ENCODE assay signal across 9 mouse cellular contexts in the genomic region with DNA sequence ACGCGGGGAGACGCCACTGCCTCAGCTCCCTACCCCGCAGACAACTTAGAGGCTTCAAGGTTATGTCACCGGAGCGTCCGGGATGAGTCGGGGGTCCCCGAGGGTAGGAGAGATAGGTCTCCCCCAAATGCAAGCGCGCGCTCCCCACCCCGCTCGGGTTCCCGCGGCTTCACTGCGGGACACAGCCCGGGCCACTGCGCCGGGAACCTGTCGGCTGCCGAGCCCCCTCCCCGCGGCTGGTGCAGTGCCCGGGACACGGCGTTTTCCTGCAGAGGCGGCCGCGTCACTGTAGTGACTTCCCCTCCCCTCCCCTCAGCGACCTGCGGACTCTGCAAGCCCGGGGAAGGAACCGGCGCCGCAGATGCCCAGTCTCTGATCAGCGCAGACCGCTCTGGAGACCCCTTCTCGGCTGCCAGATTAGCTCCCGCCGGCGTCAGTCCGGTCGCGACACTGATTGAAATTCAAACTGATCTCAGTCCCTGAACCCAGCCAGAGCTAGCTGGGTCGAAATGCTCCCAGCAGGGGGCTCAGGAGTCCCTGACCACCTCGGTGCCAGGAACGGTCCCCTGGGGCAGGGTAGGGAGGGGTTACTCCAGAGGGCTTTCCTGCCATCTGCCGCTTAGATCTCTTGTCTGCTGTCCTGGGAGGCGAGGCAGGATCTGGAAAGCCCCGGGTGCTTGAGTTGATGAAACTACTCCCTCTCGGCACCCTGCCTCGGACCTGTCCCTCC. TPM values are rescaled to one million over a fixed set of nuclear protein-coding genes. Genes with fewer than 3 reads are reported as not detected.
DNase-seq lines count a peak whose midpoint lies in the region; ATAC-seq and TF ChIP-seq lines count a peak whose summit lies in the region.
"Had no signal": no experiment of that assay in that cellular context is flagged by ENCODE, and none has a peak within 500 bp of the region (broad histone marks: within the 10 kb centered on the region; RNA-seq: fewer than 3 reads in every experiment).

No protein-coding gene starts in this region.

- DNase-seq in CD4-positive helper T cell, adult 2 months (ENCODE audit: low read depth, low spot score): peak; percentile 59
- DNase-seq in T-cell, adult 2 months (ENCODE audit: low spot score): peak; percentile 19
- peak; percentile 56 for DNase-seq in embryo, embryonic 11.5 days (ENCODE audit: low read depth, low spot score)
- DNase-seq in heart, adult 9 months (ENCODE audit: low spot score in 2 of 2): peak; percentile 73 to 77
- peak; percentile 41 for DNase-seq in kidney, adult 2 months
- peak; percentile 78 for DNase-seq in lung, embryonic 14.5 days
- DNase-seq in urinary bladder, postnatal 4 days (ENCODE audit: low spot score in 2 of 2): peak; percentile 38 to 67

- ATAC-seq in lung, embryonic 14.5 days (ENCODE audit: insufficient read depth): peak; percentile 45

- H3K4me3 ChIP-seq in kidney, adult 2 months (ENCODE audit: insufficient read depth, low read depth, low read length): peak overlapping the region; percentile 49
- peak overlapping the region; percentile 63 for H3K4me3 ChIP-seq in lung, embryonic 14.5 days (ENCODE audit: low read depth, low read length)
- H3K4me3 ChIP-seq in olfactory bulb, adult 2 months (ENCODE audit: insufficient read depth, low read depth, low read length): peak overlapping the region; percentile 79

- no peak overlapping the region for H3K27ac ChIP-seq in kidney, adult 2 months (ENCODE audit: insufficient read depth, low read depth, low read length)
- H3K27ac ChIP-seq in lung, embryonic 14.5 days (ENCODE audit: low read depth): no peak overlapping the region
- 0 out of 2 replicates have a peak overlapping the region, but pooled peaks have one; percentile 21 for H3K27ac ChIP-seq in olfactory bulb, adult 2 months (ENCODE audit: insufficient read depth, low read depth, low read length)

- no peaks in the 10 kb centered on the region for H3K9me3 ChIP-seq in lung, embryonic 14.5 days (ENCODE audit: low read depth, low read length)

- H3K27me3 ChIP-seq in kidney, adult 2 months (replicated peaks; ENCODE audit: control insufficient read depth, insufficient read depth, low read length): peaks cover 5% of the 10 kb centered on the region; the same call in 1 of the 2 replicates
- H3K27me3 ChIP-seq in lung, embryonic 14.5 days (ENCODE audit: insufficient read depth, low read length): peaks cover 39% of the 10 kb centered on the region

- WGBS in kidney, adult 2 months: under 1% methylated on average over 51 of the region's 53 CpGs
- under 1% methylated on average over 53 of the region's 53 CpGs for WGBS in lung, embryonic 14.5 days
- WGBS in olfactory bulb, adult 2 months: under 1% methylated on average over 53 of the region's 53 CpGs

- TF ChIP-seq POLR2A in kidney, adult 2 months (IDR thresholded peaks at IDR 0.05; ENCODE audit: low read depth, low read length): no peak
- no peak for TF ChIP-seq POLR2A in olfactory bulb, adult 2 months (IDR thresholded peaks at IDR 0.05; ENCODE audit: insufficient read depth, low read depth, low read length)

- H3K4me2 ChIP-seq in lung, embryonic 14.5 days: peak overlapping the region; percentile 99

- TF ChIP-seq CTCF in kidney, adult 2 months (conservative IDR thresholded peaks at IDR 0.05; ENCODE audit: insufficient read depth, insufficient read length, low read depth, low read length): no peak
- TF ChIP-seq CTCF in lung, embryonic 14.5 days (IDR thresholded peaks at IDR 0.05; ENCODE audit: low read depth): peak; percentile 58
- TF ChIP-seq CTCF in olfactory bulb, adult 2 months (IDR thresholded peaks at IDR 0.05; ENCODE audit: insufficient read depth, low read depth, low read length): no peak

- no peaks in the 10 kb centered on the region for H3K36me3 ChIP-seq in kidney, adult 2 months (ENCODE audit: control insufficient read depth, insufficient read depth, low read length)
- H3K36me3 ChIP-seq in lung, embryonic 14.5 days (ENCODE audit: insufficient read depth): no peaks in the 10 kb centered on the region

- H3K9ac ChIP-seq in lung, embryonic 14.5 days: peak overlapping the region; percentile 52

- H3K4me1 ChIP-seq in kidney, adult 2 months (ENCODE audit: control insufficient read depth, insufficient read depth, low read length): no peaks in the 10 kb centered on the region; the same call in 1 of the 2 replicates
- peaks cover 15% of the 10 kb centered on the region for H3K4me1 ChIP-seq in lung, embryonic 14.5 days (ENCODE audit: insufficient read depth)
- peaks cover 7% of the 10 kb centered on the region for H3K4me1 ChIP-seq in olfactory bulb, adult 2 months (ENCODE audit: control insufficient read depth, insufficient read depth, low read length)

RNA-seq across cellular contexts. Expression of a gene that starts 0.8 kb away (rescaled TPM):
- 2.6 and 2.8 TPM in 2 replicates for polyA plus RNA-seq in kidney, adult 2 months (2012; rRNA removed)
- 1.5 and 1.7 TPM in 2 replicates for polyA plus RNA-seq in lung, embryonic 14.5 days (2014; fragmentation: Nextera tagmentation; extraction: Ambion mirVana)
- polyA plus RNA-seq in olfactory bulb, adult 2 months (2012; ENCODE audit: insufficient read depth, insufficient read length, low replicate concordance, missing spikeins): not detected in 2 replicates
- polyA plus RNA-seq: erythroblast, embryonic 14.5 days had no signal

Comparison
In these comparisons a context has a peak if more than half of its experiments do, and no peak if none do; other contexts are left out.
1. DNase-seq: peak in every context shown above with its lines; median percentile 78 in lung, embryonic 14.5 days; 75 in heart, adult 9 months; 59 in CD4-positive helper T cell, adult 2 months; 56 in embryo, embryonic 11.5 days; 52 in urinary bladder, postnatal 4 days; 41 in kidney, adult 2 months; 19 in T-cell, adult 2 months.